Mouse (Mus musculus) 3134 (cell line): ENCODE measurements around the gene Ncor2.

Source experiments
- DNase-seq: peaks from one replicate; pipeline ENCODE4 v3.0.0-alpha.2; 2011; ENCODE audit warnings: low spot score; ENCODE audit not compliant: insufficient read length; ENCODE audit errors: extremely low read depth

Ncor2 gene

DNA sequence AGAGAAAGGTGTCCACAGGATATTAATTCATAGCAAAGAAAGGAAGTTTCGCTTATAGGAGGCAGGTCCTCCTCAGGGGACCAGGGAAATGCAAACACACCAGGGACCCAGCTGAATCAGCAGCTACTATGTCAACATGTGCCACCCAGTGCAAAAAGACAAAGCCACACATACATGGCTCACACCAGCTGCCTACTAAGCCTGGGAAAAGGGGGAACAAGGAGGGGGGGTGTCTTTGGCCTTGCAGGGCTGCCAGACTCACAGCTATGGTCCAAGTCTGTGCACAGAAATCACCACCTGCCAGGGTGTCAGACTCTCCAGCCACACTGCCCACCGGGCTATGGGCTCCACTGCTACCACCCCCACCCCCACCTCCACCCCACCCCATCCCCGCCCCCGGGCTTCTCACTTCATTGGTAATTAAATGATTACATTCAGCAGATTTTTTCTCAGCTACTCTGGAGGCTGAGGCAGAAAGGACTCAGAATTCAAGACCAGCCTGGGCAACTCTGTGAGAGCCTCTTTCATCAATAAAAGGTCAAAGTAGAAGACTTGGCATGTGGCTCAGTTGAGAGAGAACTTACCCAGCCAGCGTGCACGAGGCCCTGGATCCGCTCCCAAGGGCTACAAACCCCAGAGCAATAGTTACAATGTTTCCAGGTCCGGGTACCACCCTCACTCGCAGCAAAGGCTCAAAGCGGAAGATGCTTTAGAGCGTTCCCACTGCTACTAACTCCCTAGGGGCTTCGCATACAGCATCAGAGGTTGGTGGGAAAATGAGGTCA lies 6.0 kb downstream of the Ncor2 start:
- DNase-seq = no peak

DNA sequence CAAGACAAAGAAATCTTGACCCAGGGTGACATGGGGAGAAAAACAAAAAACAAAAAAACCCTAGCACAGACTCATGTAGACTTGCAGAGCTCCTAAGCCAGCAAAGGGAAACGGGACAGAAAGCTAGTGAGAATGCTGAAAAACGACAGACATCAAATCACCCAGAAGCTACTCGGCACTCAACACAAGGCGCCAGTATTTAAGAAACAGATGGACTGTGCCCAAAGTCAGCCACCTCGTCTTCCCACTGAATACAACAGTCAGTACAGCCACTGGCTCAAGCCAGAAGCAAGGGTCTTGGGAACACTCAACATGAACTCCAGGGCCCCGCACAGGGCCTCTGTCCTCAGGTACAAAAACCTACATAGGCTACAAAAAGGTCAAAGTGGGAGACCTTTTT lies 7.8 kb downstream of the Ncor2 start:
- DNase-seq = no peak

DNA sequence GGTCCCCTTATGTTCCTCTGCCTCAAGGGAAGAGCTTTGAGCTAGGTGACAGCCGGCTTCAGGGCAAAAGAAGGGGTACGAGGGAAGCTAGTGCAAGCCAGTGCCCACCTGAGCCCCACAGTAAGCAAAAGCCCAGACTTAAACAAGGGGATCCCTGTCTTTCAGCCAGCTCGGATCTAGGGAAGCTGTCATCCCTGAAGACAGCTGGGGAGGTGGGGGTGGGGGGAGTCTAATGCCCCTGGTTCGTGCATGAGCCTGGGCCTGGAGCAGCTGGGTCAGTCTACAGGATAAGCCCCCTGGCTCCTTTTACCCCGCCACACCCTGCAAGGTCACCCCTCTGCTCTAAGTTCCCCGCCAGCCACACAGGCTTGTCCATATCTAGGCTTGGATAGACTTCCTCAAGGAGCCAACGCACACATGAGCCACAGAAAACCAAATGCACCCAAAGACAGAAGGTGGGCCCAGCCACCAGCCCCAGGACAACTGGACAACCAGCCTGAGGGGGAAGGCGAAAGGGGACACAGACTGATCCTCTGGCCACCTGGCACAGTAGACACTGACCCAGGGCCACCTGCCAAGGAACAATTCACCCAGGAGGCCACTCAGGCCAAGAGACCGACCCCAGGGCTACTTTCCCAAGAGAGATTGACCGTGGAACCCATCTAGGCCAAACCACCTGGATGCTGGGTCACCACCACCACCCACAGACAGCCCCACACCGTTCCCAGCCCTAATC lies 8.7 kb downstream of the Ncor2 start:
- no peak for DNase-seq

DNA sequence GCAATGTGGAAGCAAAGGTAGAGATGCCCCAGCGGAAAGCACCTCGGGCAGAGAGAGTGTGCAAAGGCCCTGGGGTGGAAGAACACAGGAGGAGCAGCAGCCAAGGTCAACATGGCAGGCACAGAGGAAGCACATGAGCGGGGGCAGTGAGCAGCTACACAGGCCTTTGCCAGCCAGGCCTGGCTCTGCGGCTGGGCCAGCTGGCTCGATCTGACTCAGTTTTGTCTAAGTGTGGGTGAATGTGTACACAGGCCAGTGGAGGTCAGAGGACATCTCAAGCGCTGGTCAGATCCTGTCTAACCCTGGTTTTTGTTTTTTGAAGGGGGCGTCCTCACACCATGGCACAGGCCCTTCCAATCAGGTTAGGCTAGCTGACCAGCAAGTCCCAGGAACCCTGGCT lies 10.9 kb downstream of the Ncor2 start:
- DNase-seq = no peak

DNA sequence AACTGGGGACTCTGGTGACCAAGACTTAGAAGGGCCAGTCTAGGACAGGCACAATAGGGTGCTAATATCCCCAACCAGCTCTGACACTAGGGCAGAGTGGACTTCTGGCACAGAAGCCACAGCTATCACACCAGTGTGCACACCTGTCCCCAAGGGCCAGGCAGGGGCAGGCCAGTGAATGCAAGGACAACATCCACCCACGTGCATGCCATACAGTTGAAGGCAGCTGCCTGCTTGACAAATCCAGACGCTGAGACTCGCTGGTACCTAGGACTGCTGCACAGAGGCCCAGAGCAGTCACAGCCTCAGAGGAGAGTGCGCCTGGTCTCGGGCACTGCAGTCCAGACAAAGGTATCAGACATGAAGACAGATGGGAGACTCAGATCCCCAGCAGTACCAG lies 11.5 kb downstream of the Ncor2 start:
- no peak for DNase-seq

DNA sequence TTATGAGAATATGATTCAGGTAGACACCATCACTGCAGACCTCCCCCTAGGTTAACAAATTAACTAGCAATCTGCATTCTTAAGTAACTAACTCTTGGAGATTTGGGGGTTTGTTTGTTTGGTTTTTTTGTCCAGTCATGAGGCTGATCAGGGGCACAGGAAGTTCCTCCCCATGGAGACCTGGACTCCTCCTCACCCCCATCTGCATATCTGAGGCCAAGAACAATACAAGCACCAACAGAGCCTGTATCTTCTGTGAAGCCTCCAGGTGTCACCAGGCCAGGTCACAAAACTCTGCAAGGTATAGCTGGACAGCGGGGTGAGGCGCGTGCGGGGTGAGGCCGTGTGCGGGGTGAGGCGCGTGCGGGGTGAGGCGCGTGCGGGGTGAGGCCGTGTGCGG lies 13.0 kb downstream of the Ncor2 start:
- no peak for DNase-seq

DNA sequence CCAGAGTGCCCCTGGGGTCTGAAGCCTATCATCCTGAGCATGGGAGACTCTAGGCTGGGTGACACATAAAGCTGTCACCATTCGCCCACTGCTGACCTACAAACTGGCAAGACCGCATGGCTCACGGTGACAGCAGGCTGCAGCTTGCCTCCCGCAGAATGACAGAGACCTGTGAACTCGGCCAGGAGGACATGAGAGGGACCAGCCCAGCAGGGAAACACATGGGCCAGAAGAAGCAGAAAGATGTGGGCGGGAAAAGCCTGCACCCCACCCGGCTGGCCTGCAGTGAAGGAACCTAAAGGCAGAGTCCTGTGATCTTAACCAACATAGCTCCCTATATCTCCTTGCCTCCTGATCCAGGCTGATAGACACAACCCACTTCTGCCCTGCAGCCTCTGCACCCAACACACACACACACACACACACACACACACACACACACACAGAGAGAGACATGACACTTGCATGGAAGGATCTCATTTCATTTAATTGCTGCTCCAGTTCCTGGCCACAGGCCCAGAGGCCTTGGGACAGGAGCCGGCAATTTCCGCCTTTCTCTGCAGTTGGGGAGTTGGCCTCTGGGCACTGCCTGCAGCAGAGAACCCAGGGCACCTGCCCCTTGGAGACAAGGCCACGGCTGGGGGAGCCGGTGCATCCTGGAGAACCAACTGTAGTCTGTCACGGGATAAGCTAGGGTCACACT lies 14.4 kb downstream of the Ncor2 start:
- DNase-seq = peak; percentile 65

DNA sequence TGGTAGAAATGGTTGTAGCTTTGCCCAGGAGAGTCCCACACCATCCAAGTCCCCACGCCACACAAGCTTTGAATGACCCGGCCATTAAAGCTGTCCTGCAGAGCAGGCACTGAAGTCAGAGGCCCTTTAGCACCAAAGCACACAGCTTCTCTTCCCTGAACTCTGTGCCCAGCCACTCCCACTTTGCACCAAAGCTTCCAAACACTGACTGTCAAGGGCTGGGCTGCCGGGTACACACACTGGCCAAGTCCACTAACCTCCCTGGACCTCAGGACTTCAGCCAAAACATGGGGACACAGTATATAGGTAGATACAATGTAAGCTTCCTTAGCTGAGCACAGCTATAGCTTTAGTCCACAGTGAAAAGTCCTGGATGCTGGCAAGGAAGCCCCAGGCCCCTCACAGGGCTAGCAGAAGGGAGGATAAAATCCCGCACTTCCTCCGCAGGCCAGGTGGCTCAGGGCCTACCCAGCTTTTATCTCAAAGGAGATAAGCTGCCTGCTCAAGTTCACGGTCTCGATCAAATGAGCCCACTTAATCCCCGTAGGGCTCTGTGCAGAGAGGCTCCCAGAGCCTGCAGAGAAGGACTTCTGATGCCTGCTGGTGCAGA lies 15.5 kb downstream of the Ncor2 start:
- DNase-seq = no peak

DNA sequence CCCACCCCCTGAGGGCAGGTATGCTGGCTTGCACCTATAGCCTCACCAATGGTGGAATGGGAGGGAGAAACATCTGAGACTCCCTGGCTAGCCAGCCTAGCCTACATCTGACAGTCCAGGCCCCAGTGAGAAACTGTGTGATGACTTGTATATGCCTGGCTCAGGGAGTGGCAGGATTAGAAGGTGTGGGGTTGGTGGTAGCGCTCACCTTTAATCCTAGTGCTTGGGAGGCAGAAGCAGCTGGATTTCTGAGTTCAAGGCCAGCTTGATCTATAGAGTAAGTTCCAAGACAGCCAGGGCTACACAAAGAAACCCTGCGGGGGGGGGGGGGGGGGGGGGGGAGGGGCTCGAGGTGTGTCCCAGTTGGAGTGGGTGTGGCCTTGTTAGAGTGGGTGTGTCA lies 16.6 kb downstream of the Ncor2 start:
- no peak for DNase-seq

DNA sequence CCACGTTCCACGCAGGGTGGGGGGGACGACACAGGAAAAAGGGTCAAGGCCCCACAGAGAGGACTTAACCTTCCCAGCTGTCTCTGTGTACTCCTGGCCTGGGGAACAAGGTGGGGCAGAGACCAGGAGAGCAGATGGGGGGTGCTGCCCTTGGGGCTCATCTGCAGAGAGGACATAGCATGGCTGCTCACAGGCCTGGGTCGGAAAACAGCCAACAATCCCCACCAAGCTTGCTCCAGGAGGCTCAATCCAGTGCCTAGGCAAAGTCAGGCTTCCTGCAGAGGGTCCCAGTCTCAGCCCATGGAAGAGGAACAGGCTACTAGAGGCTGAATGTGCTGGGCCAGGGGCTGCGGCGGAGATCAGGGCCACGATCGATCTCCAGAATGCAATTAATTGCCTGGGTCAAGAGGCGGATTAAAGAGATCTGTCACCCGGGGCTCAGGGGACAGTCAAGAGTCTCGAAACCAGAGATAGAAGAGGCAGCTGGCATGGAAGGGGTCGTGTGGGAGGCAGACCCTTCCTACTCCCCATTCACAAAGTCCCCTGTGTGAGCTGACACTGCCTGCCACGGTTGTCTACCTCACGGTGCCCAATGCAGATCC lies 19.1 kb downstream of the Ncor2 start:
- DNase-seq = no peak

DNA sequence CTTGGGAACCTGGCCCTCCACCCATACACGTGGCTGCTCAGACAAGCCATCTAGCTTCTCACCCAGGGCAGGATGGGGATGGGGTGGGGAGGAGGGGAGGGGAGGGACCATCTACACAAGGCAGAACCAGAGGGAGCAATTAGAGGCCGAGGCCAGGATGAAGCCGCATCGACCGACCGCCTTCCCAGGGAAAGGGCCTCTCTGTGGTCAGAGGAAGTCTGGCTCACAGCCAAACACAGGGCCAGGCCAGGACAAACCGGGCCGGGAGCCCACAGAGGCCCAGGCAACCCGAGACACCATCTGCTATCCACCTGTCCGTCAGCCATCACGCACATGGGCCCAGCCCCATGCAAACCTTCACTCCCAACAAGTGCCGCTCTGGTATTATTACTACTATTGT lies 19.7 kb downstream of the Ncor2 start:
- peak; percentile 86 for DNase-seq

DNA sequence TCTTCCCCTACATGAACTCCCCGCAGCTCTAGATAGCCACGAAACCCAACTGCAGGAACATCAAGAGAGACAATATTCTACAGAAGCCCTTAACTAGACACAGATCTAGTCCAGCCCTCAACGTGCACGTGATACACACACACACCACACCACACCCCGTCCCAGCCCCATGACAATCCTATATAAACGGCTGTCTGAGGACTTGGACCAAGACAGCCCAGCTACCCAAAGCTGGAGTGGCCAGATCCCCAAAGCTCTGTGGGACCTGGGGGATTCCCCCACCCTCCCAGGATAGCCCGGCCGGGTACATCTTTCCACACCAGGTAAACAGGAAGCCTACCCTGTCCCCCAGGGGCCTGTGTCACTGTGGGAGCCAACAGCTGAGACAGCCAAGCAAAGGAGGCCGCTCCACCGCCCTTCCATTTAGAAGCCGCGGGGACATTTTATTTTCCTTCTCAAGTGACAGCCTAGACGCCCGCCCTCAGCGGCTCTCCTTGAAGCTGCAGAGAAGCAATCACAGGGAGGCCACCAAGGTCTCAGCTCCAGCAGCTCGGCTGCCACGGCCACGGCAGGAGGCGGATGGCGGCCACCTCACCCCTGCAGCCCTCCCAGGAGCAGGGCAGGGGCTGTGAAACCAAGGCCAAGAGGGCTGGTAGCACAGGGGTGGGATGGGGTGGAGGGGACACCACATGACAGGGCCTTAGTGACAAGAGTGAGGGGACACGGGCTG lies 20.6 kb downstream of the Ncor2 start:
- no peak for DNase-seq

DNA sequence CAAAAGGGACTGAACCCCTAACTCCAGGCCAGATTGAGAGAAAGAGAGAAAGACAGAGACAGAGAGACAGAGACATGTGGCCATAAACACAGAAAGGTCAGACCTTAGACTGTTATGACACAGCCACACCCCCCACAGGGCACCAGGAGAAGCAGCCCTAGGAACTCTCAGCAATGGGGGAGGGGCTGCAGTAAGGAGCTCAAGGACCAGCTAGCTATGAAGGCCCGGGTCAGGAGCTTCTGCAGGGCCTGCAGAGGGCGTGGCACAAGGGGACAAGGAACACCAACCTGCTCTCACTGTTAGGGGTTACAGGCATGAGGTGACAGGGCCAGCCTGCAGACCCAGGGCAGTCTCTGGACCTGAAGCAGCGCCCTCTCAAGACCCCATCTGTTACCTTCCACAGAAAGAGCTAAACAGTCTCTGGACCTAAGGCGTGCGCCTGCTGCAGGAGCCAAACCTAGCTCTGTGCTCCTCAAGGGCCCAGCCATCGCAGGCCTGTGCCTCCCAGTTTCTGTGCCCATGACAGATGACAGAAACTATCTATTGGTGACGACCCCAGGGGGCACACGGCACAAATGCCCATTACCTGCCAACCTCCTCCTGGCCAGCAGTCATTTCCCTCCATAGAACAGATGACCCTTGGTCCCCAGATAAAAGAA lies 21.5 kb downstream of the Ncor2 start:
- no peak for DNase-seq

DNA sequence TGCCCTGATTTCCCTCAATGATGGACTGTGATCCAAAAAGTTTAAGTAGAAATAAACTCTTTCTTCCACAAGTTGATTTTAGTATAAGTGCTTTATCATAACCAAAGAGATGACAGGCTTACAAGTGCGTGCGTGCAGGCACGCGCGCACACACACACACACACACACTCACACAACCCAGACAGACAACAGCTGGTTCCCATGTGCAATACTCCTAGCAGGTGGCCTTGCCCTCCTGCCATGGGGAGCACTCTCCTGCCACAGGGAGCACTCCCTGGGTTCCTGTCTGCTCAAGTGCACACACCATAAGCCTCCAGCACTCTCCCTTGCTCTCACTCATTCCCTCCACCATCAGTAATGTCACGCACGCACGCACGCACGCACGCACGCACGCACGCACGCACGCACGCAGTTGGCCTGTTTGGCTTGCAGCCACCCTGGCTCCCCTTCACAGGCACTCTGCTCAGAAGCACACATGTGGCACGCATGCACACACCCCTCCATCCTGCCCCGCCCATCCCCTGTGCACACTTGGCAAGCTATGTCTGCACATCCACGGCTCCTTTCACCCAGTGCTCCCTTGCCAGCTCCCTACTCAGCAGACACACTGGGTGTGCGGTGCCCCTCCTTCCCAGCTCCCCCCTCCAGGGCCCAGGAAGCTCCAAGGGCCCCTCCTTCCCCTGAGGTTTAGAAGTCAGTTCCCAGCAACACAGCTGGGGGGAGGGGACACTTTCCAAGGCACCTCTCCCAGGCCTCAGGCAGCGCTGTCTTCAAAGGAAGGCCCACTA lies 22.4 kb downstream of the Ncor2 start:
- no peak for DNase-seq

DNA sequence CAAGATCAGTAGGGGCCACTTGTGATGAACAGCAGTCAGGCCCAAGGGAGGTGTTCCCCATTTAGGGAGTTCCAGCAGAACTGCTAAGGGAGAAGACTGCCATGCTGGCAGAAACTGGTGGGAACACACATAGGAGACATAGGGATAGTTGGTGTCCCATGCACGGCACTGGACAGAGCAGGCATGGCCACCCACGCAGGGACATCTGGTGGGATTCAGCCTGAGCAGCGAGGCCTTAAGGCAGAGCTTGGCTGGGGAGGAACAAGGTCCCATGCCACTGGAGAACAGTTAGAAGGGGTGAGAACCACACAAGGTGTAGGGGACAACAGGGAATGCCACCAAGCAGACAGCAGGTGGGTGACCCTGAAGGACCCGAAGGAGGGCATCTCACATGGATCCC lies 23.6 kb downstream of the Ncor2 start:
- DNase-seq = no peak

DNA sequence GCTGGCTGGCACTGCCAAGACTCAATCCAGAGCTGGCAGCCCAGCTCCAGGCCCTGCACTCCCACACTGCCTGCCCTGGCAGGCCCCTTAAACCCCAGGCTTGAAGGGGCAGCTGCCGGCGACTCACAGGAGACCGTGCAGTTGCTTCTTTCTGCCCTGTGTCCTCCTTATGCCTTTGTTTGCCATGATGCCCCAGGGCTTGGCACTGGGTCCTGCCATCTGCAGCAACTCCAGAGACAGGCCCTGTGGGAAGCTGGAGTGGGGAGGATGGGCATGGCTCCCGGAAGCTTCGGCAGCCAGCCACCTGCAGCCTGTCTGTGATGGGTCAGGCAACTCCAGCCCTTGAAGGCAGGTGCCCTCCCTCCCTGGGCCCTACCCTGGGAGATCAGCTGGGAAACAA lies 24.0 kb downstream of the Ncor2 start:
- DNase-seq = peak; percentile 82

DNA sequence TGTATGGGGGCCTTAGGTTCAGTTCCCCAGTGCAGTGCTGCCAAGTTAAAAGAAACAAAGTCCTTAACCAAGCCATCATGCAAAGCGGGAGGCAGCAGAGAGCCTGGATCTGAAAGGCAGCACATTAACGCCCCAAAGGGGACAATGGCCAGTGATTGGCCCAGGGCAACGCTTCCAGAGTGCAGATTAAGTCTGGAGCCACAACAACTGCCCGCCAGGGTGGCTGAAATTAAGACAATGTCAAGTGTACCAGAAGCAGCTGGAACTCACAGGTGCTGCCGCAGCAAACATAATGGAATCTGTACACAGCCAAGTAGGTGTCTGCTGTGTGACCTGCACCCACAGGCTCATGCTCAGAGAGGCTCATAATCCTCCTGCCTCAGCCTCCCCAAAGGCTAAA lies 24.8 kb downstream of the Ncor2 start:
- DNase-seq = no peak

DNA sequence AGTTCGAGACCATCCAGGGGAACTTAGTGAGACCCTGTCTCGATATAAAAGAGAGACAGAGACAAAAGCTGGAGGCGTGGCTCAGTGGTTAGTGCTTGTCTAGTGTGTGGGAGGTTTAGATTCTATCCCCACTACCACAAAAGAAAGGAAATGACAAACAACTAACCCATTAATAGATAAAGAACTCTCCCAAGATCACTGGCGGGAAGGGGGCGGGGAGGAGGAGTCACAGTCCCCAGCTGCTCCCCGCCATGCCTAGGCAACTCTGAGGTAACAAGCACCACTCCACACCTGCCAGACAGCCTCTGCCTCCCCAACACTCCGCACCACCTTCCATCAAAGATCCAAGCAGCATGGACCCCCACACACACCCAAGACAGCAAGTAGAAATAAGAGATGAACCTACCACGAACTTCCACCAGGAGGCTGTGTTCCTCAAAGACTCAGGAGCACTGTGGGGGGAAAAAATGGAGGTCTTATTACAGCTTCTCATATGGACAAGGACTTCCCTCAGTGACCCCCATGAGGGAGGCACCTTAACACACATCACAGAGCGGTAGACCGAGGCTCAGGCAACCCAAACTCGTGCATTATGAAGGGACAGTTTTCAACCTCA lies 25.7 kb downstream of the Ncor2 start:
- no peak for DNase-seq
